Mouse (Mus musculus) gastrocnemius, postnatal 14 days (tissue): ENCODE data around the gene Vps45. TPM values are rescaled to one million over a fixed set of nuclear protein-coding genes. Genes with fewer than 3 reads are reported as not detected.

Experiments
- DNase-seq: peaks from one replicate; pipeline ENCODE4 v3.0.0; 2021; ENCODE audit warnings: mixed read lengths
- intact Hi-C: fragments of 180-260 bp; cut with DNase I; formaldehyde crosslinking; loops from one replicate; pipeline ENCODE4 v1.15.1; 2025; ENCODE audit warnings: low total_unique reads
- total RNA-seq, 2 experiments: library from RNA; stranded (reverse); gene quantifications; 2 replicates each; pipeline ENCODE4 v1.2.3; 2021

The Vps45 gene
- total RNA-seq, 2 experiments from 2014 or later = 21.4 to 23.6 TPM

DNA sequence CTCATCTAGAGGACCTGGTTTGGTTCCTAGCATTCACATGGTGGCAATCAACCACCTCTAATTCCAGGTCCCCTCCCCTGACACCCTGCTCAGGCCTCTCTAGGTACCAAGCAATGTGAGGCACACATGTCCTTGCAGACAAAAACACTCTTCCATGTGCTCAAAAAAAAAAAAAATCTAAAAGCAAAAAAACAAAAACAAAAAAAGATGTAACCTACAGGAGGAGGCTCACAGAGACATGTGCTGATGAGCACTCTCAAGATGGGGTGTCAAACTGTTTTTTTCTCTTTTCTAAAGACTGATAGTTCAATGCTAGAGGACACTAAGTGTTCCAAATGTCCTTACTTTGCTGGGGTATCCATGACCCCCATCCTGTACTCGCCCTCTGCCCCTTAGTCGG lies 23.8 kb upstream of the Vps45 start:
- DNase-seq = no peak
- intact Hi-C loops = loop anchor here (5.0 kb wide), 1 partner anchor 65 kb away; no protein-coding TSS in a partner anchor

DNA sequence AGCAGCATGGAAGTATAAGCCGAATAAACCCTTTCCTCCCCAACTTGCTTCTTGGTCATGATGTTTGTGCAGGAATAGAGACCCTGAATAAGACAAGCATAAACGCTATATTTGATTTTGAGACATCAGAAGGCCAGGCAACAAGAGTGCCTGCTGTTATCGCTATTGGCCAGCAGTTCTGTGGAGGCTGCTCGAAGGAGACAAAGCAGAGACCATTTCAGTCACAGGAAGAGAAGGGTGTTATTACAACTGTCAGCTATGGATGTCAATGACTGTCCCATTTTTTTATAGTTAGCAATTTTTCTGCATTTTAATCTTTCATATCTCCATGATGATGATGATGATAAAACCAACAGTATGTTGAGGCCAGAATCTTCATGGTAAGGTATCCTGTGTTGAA lies 23.4 kb upstream of the Vps45 start:
- intact Hi-C loops = loop anchor here (5.0 kb wide), 1 partner anchor 66 kb away; no protein-coding TSS in a partner anchor

DNA sequence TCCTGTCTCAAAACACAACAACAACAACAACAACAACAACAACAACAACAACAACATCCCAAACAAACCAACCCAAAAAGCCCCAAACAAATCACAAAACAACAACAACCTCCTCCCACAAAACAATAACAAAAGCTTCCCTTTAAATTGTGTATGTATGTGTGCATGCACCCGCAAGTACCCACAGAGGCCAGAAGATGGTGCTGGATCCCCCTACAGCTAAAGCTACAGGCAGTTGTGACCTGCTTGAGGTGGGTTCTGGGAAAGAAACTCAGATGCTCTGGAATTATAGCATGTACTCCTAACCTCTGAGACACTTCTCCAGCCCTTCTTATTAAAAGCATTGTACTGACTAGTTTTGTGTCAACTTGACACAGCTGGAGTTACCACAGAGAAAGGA lies 22.7 kb upstream of the Vps45 start:
- DNase-seq = peak; percentile 16

More for the DNA sequence above, 23.4 kb upstream of the Vps45 start:
- DNase-seq = no peak

DNA sequence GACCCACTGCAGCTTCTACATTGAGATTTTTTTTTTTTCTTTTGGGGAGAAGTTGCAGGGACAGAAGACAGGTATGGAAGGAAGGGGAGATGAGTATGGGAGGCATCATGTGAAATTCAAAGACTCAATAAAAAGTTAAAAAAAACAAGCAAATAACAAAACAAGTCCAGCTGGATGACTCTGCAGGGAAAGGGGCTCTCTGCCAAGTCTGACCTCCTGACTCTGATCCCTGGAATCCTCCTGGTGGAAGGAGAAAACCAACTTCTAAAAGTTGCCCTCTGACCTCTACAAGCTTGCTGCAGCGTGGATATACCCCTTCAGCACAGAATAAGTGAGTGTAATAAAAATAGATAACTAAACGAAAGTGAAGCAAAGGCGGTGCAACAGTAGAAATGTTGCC lies 20.4 kb upstream of the Vps45 start:
- DNase-seq = no peak
- intact Hi-C loops = loop anchor here (10.0 kb wide), 1 partner anchor 156 kb away; the partner anchor contains the start of gene Hist2h3c2

More for the DNA sequence above, 22.7 kb upstream of the Vps45 start:
- intact Hi-C loops = loop anchor here (5.0 kb wide), 1 partner anchor 66 kb away; no protein-coding TSS in a partner anchor

DNA sequence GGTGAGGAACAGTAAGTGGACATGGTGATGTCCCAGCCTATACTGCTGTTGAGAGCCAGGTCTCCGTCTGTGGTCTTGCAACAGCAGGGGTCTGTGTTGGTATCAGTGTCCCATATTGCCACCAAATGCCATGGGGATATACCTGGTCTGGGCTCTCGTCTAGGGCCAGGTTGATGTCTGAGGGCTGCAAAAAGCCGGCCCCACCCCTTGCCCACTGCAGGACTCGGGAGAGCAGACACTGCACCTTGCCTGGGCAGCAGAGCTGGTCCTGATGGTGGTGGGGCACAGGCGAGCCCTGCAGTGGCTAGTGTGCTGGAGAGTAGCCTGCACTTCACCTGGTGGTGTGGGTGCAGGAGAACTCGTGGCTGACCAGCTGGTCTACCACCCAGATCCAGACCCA lies 19.8 kb upstream of the Vps45 start:
- intact Hi-C loops = loop anchor here (10.0 kb wide), 1 partner anchor 157 kb away; the partner anchor contains the start of gene Hist2h3c2

DNA sequence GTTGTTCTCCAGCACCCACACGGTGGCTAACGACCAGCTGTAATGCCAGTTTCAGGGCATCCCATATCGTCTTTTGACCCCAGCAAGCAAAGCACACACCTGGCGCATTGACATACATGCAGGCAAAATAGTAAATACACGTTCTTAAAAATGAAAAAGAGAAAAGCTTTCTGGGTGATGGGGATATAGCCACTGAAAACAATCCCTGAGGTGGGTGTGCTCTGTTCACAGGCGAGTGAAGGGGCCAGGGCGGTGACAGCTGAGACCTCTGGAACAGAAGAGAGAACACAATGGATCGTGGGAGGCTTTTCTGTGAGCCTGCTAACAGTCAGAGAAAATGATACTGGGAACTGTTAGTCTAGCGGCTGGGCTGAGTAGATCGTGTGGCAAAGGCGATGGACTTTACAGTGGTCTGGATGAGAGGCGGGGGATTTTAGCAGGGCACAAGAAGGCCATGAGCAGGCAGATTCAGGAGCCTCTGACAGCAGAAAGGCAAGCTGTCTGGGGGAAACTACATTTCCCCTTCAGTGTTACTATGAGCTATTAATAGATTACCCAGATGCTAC lies 14.7 kb upstream of the Vps45 start:
- intact Hi-C loops = loop anchor here (10.0 kb wide), 1 partner anchor 162 kb away; the partner anchor contains the start of gene Hist2h3c2
- no peak for DNase-seq

More for the DNA sequence above, 19.8 kb upstream of the Vps45 start:
- DNase-seq = no peak

DNA sequence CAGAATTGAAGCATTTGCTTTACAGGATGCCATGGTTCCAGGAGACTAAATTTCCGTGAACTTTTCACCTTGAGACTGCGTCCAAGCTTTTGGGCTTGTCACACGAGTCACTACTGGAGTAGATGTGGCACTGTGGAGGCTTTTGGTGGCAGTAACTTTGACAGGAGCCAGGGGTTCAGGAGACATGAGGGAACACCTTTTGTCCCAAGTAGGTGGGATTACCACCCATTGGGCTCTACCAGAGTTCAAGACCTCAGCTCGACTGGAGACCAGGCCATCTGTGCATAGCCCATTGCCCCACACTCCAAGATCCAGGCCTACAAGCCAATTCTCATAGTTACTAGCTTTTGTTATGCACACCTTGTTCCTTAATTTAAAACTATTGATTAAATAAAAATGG lies 12.0 kb upstream of the Vps45 start:
- intact Hi-C loops = loop anchor here (10.0 kb wide), 1 partner anchor 165 kb away; the partner anchor contains the start of gene Hist2h3c2
- no peak for DNase-seq

DNA sequence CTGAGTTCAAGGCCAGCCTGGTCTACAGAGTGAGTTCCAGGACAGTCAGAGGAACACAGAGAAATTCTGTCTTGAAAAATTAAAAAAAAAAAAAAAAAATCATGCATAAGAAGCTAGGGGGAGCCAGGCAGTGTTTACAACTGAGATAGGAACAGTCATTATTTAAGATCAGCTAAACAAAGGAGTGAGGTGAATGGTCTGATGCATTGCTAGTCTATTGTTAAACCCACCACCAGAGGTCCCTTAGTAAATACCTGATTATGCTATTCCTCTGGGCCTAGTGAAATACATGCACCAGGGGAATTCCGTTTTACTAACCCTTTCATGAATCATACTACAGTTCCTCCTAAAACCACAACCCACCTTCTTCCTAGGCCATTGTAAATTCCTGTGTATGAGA lies 11.3 kb upstream of the Vps45 start:
- intact Hi-C loops = loop anchor here (5.0 kb wide), 1 partner anchor 78 kb away; no protein-coding TSS in a partner anchor
- DNase-seq = no peak

DNA sequence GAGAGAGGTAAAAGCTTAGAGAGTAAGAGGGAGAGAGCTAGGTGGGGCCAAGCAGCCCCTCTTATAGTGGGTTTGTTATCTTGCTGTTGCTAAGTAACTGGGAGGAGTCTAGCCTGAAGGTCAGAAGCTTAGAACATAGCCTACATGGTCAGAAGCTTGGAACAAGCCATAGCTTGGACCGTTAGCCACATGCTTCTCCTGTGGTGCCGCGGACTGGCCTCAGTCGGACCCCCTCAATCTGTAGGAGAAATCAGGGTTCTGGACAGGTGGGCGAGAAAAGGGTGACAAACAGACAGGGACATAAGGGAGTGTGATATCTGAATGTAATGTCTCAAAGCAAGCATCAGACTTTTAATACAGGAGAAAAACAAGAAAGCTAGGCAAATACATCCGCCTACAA lies 10.8 kb upstream of the Vps45 start:
- no peak for DNase-seq
- intact Hi-C loops = loop anchor here (5.0 kb wide), 1 partner anchor 78 kb away; no protein-coding TSS in a partner anchor

DNA sequence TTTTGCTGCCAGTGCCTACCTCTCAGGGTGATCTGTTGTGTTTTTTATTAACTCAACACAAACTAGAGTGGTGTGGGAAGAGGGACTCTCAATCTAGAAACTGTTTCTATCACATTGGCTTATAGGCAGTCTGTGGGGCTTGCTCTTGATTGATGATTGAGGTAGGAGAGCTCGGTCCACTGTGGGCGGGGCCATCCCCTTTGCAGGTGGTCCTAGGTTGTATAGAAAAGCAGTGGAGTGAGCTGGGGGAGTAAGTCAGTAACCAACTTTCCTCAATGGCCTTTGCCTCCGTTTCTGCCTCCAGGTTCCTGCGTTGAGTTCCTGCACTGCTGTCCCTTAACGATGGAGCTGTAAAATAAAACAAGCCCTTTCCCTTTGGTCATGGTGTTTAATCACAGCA lies 8.5 kb upstream of the Vps45 start:
- DNase-seq = no peak
- intact Hi-C loops = loop anchor here (5.0 kb wide), 1 partner anchor 81 kb away; no protein-coding TSS in a partner anchor

DNA sequence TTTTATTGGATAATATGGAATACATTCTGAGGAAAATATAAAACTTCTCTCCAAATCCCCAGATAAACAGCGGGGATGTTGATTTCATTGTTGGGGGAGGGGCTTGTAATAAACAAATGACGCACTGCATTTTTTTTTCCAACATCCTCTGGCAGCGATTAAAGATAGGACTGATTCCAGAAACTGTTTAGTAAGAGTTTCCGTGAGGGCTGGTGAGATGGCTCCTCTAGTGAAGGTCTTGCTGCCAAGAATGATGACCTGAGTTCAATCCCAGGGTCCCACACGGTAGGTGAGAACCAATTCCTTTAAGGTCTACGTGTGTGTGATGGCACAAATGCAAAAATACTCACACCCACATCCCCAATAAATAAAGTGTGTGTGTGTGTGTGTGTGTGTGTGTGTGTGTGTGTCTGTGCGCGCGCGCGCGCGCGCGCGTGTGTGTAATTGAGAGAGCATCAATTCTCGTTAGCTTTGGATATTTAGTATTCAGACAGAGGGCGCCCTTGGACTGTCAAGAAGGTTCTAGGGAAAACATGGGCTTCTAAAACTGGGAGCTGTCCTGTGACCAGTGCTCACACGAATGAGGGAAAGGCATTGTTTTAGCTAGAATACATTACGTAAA lies 7.6 kb upstream of the Vps45 start:
- peak; percentile 40 for DNase-seq

DNA sequence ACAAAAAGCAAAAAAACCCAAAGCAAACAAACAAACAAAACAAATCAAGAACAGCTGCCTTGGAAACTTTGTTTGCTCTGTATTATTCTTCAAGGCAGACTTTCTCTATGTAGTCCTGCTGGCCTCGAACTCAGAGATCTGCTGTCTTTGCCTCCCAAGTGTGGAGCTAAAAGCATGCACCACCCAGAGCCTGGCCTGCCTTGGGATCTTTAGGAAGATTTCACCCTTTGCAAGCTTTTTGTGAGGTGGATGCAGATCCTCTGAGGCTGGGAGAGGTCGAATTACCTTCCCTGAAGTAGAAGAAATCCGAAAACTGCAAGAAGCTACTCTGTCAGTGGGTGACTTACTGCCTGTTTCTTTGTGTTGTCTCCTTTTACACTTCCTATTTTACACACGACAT lies 6.9 kb upstream of the Vps45 start:
- intact Hi-C loops = loop anchor here (5.0 kb wide), 1 partner anchor 82 kb away; no protein-coding TSS in a partner anchor
- DNase-seq = no peak

More for the DNA sequence above, 7.6 kb upstream of the Vps45 start:
- intact Hi-C loops = loop anchor here (5.0 kb wide), 1 partner anchor 81 kb away; no protein-coding TSS in a partner anchor

DNA sequence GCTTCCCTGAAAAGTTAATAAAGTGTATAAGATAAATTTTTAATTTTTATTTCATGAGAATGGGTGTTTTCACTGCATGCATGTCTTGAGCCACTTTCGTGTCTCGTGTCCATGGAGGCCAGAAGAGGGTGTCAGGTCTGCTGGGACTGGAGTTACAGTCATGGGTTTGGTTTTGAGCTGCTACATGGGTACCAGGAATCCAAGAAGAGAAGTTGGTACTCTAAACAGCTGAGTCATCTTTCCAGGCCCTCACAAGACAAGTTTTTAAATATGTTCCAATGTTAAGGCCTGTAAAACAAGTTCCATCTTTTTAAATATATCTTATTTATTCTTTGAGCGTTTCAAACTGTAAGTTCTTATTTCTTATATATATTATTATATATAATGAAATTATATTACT lies 6.0 kb upstream of the Vps45 start:
- intact Hi-C loops = no loop called here
- DNase-seq = no peak

DNA sequence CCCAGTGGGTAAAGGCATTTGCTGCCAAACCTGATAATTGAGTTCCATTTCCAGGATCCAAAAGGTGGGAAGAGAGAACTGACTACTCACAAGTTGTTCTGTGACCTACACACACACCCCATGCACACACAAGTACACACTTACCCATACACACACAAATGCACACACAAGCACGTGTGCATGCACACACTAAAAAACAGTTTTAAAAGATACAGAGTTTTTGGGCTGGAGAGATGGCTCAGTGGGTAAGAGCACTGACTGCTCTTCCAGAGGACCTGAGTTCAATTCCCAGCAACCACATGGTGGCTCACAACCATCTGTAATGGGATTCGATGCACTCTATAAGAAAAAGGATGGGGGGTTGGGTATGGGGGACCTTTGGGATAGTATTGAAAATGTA lies 5.0 kb upstream of the Vps45 start:
- intact Hi-C loops = no loop called here
- no peak for DNase-seq

DNA sequence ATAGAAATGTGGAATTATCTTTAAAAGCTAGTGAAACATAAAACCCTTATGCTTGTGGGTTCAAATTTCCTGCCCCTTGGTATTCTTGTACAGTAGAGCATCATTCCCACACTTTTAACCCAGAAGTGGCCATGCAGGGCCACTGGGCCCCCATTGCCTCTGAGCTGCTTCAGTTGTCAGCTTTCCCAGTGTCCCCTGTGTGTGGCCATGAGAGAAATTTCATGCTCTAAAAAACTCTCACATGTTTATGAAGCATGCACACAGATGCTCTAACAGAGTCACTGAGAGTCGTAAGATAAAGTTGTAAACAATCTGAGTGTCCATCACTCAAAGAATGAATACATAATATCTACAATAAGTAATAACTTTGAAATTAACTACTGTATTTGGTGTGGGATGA lies 1.9 kb upstream of the Vps45 start:
- DNase-seq = no peak
- intact Hi-C loops = no loop called here

DNA sequence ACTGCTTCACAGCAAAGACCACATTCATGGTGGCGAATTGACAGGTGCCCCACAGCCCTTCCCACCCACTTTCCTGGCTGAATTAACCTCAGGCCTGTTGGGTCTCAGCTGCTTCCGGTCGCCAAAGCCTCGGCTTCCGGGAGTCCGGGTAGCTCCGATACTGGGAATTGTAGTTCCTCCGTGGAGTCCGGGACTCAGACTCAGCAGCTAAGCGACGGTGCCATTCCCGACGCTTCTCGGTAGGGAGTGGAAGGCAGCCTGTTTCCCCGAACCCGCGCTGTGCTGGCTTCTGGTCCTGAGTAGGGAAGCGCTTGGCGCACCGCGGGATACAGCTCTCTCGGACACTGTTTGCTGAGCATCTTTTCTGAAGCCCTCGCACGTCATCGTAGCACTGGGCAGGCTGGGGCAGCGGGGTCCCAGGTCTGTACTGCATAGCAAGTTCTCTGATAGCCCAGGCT lies 490 bp downstream of the Vps45 start:
- DNase-seq = peak; percentile 86
- intact Hi-C loops = loop anchor here (10.0 kb wide), 1 partner anchor 193 kb away; no protein-coding TSS in a partner anchor

DNA sequence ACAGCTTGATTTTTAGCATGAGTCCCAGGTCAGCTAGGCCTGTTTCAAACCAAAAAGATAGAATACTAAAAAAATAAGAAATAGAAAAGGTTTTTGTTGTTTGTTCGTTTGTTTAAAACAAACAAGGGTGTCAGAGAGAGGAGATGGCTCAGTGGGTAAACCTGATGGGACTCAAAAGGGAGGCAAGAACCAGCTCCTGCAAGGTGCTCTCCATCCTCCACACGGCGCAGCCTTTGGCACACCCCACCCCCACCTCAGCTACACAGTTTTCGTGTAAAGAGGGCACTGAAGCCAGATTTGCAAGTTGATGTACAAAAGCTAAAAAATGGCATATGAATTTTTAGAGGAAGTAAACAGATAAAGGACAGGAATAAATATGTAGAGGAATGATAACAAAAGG lies 2.2 kb downstream of the Vps45 start:
- no peak for DNase-seq
- intact Hi-C loops = loop anchor here (10.0 kb wide), 1 partner anchor 191 kb away; no protein-coding TSS in a partner anchor

DNA sequence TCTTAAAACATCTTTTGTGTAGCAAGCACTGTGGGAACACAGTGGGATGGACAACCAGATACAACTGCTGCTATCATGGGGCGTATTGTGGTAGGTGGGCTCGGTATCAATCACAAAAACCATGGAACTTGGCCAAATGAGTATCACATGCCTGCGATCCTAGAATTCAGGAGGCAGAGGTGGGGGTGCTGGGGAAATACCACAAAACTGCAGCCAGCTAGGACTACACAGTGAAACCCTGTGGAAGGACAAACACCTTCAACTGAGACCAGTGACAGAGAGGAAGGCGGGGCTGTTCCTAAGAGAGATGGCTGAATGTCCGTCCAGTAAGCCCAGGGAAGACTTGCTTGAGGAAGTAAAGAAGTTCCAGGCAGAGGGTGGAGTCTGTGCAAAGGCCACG lies 3.0 kb downstream of the Vps45 start:
- intact Hi-C loops = loop anchor here (10.0 kb wide), 1 partner anchor 190 kb away; no protein-coding TSS in a partner anchor
- DNase-seq = no peak

DNA sequence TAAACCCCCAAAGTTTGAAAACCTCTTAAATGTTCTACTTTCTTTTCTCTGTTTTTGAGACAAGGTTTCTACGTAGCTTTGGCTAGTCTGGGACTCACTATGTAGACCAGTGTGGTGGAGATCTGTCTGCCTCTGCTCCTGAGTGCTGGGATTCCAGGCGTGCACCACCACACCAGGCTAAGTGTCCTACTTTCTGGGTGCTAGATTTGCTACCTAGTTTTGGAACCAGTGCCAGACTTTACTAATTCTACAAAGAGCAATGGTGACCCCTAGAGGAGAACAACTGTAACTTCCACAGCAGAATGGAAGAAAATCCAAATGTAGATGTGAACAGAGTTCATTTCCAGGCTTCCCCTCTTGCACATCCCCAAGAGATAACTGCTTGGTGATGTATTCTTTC lies 6.4 kb downstream of the Vps45 start:
- DNase-seq = no peak

DNA sequence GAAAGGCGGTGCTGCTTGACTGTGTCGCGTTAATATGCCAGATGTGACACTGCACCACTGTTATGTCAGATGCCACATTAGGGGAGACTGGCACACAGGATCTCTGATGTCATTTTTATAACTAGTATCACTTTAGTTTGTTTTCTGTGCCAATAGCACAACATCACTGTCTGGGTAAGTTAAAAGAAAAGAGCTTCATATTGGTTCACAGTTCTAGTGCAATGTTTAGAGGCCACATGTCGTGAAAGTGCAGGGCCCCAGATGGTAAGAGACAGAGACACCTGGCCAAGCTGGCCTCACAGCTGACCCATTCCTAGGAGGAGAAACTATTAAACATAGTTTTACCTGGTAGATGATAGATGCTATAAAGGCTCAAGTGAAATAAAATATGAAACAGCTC lies 7.1 kb downstream of the Vps45 start:
- intact Hi-C loops = loop anchor here (10.0 kb wide), 1 partner anchor 186 kb away; no protein-coding TSS in a partner anchor
- no peak for DNase-seq

More for the DNA sequence above, 6.4 kb downstream of the Vps45 start:
- intact Hi-C loops = loop anchor here (2.0 to 10.0 kb wide), 2 partner anchors 87 to 187 kb away; no protein-coding TSS in a partner anchor
